Mouse (Mus musculus) liver, embryonic 13.5 days (tissue): Measurements from ENCODE around the gene Ing5. TPM values are rescaled to one million over a fixed set of nuclear protein-coding genes. Genes with fewer than 3 reads are reported as not detected.

ENCODE experiments used
- polyA plus RNA-seq: library from polyadenylated mRNA; unstranded; fragments of >200 nt; fragmentation: Nextera tagmentation; extraction: Ambion mirVana; gene quantifications from 2 replicates; pipeline ENCODE4 v1.2.1, GENCODE M21; 2015

Gene Ing5
- polyA plus RNA-seq, 1 experiment from 2014 or later: 12.3 TPM

Other genes with a start within 250 kb of the Ing5 start
- gene Stk25, start 145.3 kb upstream of the Ing5 start, polyA plus RNA-seq: 46.1 and 46.4 TPM in 2 replicates
- gene Bok, start 118.3 kb upstream of the Ing5 start, polyA plus RNA-seq: 3.6 and 5.0 TPM in 2 replicates
- 64.6 and 76.8 TPM in 2 replicates for gene Atg4b, start 52.5 kb upstream of the Ing5 start, polyA plus RNA-seq
- 16.1 TPM in 2 replicates for gene Thap4, start 49.1 kb upstream of the Ing5 start, polyA plus RNA-seq
- 169 and 181 TPM in 2 replicates for gene Dtymk, start 2.0 kb upstream of the Ing5 start, polyA plus RNA-seq
- gene D2hgdh, start 20.9 kb downstream of the Ing5 start, polyA plus RNA-seq: 5.8 and 6.1 TPM in 2 replicates
- not detected in 2 replicates for gene Gal3st2, start 57.3 kb downstream of the Ing5 start, polyA plus RNA-seq
- not detected in 2 replicates for gene Gal3st2b, start 114.3 kb downstream of the Ing5 start, polyA plus RNA-seq
- gene Gal3st2c, start 186.5 kb downstream of the Ing5 start, polyA plus RNA-seq: not detected in 2 replicates
- not detected in 2 replicates for gene Neu4, start 216.5 kb downstream of the Ing5 start, polyA plus RNA-seq
- gene Pdcd1, start 248.6 kb downstream of the Ing5 start, polyA plus RNA-seq: not detected in 2 replicates